Mouse (Mus musculus) heart, embryonic 10.5 days (tissue): Measurements from ENCODE around the gene Bpifc. TPM values are rescaled to one million over a fixed set of nuclear protein-coding genes. Genes with fewer than 3 reads are reported as not detected.
A peak's percentile ranks its signal among the peaks of the same experiment; 100 is the strongest.

Source experiments
- DNase-seq: peaks from one replicate; pipeline ENCODE4 v3.0.0-alpha.2; 2017; ENCODE audit warnings: low spot score
- H3K27ac ChIP-seq: fragments of 300-500 bp; sonication (generic); 2 replicates; pipeline ENCODE4 v1.5.1; 2016; ENCODE audit warnings: mild to moderate bottlenecking
- H3K27me3 ChIP-seq: fragments of 300-500 bp; sonication (generic); 2 replicates; pipeline ENCODE4 v1.6.1; 2016; ENCODE audit warnings: mild to moderate bottlenecking; ENCODE audit not compliant: poor library complexity, insufficient read depth, severe bottlenecking
- H3K36me3 ChIP-seq: fragments of 300-500 bp; sonication (generic); 2 replicates; pipeline ENCODE4 v1.6.1; 2016; ENCODE audit warnings: mild to moderate bottlenecking, moderate library complexity
- H3K4me1 ChIP-seq: fragments of 300-500 bp; sonication (generic); 2 replicates; pipeline ENCODE4 v1.6.1; 2016; ENCODE audit warnings: mild to moderate bottlenecking
- H3K4me3 ChIP-seq: fragments of 300-500 bp; sonication (generic); 2 replicates; pipeline ENCODE4 v1.5.1; 2016; ENCODE audit warnings: mild to moderate bottlenecking, moderate library complexity
- H3K9me3 ChIP-seq: fragments of 300-500 bp; sonication (generic); 2 replicates; pipeline ENCODE4 v1.6.1; 2016; ENCODE audit warnings: mild to moderate bottlenecking, moderate library complexity
- WGBS: fragments of 180-500 bp; shearing (Covaris S2); methylation state at CpG from one replicate; pipeline ENCODE4 v1.1.7; 2016; 5-methylcytosine and 5-hydroxymethylcytosine counted together
- polyA plus RNA-seq: library from polyadenylated mRNA; unstranded; fragments of >200 nt; fragmentation: Nextera tagmentation; extraction: Ambion mirVana; gene quantifications from 2 replicates; pipeline ENCODE4 v1.2.1, GENCODE M21; 2016

Bpifc gene
- polyA plus RNA-seq, 1 experiment from 2014 or later: 0.13 TPM

DNA sequence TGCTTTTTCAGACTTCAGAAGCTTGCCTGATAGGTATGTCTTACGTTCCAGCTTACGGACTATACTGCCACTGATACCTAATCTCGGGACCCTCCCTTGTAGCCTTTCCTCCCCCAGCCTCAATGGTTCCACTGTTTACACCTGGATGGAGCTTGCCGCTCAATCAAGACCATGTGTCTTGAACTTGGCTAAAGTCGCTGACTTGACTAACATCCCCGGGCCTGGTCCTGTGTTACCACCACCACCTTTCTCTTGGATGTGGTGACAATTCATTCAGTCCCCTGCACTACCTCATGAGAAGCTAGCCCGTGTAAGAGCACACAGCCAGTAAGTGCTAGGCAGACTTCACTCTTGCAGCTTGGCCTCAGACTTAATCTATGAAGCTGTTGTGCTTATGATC lies 47.4 kb downstream of the Bpifc start:
- H3K27me3 ChIP-seq: 0 out of 2 replicates have a peak, but pooled peaks cover 8% of the 10 kb centered on the region
- 82% methylated on average over 7 of the region's 7 CpGs for WGBS
- H3K9me3 ChIP-seq: no peaks in the 10 kb centered on the region
- no peak overlapping the region for H3K4me3 ChIP-seq
- no peaks in the 10 kb centered on the region for H3K4me1 ChIP-seq
- no peak overlapping the region for H3K27ac ChIP-seq
- no peaks in the 10 kb centered on the region for H3K36me3 ChIP-seq
- DNase-seq: peak; percentile 63

DNA sequence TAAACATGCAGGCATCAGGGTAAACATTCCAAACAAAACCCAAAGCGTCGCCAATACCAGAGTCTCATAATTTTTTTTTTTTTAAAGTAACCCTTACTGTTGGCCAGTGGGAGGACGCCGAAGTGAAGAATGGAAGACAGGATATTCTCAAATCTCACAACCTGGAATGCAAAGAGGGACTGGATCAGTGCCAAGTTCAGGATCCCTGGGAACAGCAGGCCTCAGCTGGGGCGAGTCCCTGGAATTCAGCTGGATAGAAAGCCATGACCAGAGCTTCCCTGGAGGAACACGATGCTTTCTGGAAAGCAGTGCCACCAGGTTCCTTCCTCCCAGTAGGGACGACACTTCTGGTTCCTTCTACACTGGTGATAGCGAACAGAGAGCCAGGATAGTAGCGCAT lies 48.8 kb downstream of the Bpifc start:
- H3K36me3 ChIP-seq: no peaks in the 10 kb centered on the region
- 0 out of 2 replicates have a peak, but pooled peaks cover 8% of the 10 kb centered on the region for H3K27me3 ChIP-seq
- H3K4me1 ChIP-seq: no peaks in the 10 kb centered on the region
- WGBS: 64% methylated on average over 9 of the region's 9 CpGs
- H3K27ac ChIP-seq: no peak overlapping the region
- peak; percentile 50 for DNase-seq
- H3K4me3 ChIP-seq: no peak overlapping the region
- no peaks in the 10 kb centered on the region for H3K9me3 ChIP-seq

GRCm38 (mm10) chr10:85957464-85957950 lies 54.2 kb downstream of the Bpifc start, which contains the start of gene Rtcb:
Rtcb (minus strand) TSS chr10:85957823.
- WGBS: 0% methylated on average over 38 of the region's 38 CpGs
- DNase-seq: peak; percentile 96
- H3K4me1 ChIP-seq: no peaks in the 10 kb centered on the region
- peak within 1 kb of the TSS; percentile 90 for H3K27ac ChIP-seq
- peak within 1 kb of the TSS; percentile 98 for H3K4me3 ChIP-seq
- no peaks in the 10 kb centered on the region for H3K9me3 ChIP-seq
- H3K27me3 ChIP-seq: no peaks in the 10 kb centered on the region
- peaks cover 26% of the 10 kb centered on the region for H3K36me3 ChIP-seq

DNA sequence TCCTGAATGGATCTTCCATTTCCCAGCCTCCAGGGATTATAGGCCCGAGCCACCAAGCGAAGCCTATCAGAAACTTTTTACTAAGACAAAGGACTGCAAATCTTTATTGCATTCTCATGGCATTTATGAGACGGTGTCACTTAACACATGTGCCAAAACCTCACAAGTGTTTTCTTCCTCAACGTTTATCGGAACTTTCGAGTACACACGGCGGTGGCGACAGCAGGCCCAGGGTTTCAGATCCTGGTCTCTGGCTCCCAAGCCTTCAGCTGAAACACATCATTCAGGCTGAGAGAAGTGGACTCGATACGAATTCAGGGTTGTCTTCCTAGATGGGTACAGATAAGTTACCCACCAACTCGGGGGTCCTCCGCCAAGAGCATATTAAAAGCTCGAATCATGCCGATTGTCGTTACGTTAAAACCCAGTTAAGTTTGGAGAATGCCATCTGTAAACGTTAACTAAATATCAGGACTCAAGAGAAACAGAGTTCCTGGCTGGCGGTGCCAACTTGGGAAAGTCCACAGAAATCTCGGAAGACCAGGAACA lies 54.8 kb downstream of the Bpifc start:
- Histone ChIP-seq H3K4me3 (peak overlapping the region; percentile 98), H3K36me3 (peaks cover 32% of the 10 kb centered on the region), H3K27ac (peak overlapping the region; percentile 90), H3K4me1 (no peaks in the 10 kb centered on the region), H3K9me3 (no peaks in the 10 kb centered on the region), H3K27me3 (no peaks in the 10 kb centered on the region)
- WGBS: 4% methylated on average over 20 of the region's 20 CpGs
- DNase-seq: no peak

DNA sequence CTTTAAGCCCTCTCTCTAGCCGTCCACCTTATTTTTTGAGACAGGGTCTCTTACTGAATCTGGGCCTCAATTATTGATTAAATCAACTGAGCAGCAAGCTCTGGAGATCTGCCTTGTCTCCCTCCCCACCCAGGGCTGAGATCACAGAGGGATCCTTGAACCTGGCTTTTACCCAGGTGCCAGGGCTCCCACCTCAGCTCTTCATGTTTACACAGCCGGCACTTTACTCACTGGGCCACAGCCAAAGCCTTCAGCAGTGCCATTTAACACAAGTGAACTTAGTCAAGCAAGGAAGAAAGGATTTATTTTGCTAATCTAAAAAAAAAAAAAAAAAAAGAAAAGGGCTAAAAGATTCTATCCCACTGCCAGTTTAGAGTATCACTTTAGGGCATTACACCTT lies 57.3 kb downstream of the Bpifc start:
- Histone ChIP-seq H3K4me1 (no peaks in the 10 kb centered on the region), H3K4me3 (no peak overlapping the region), H3K27ac (no peak overlapping the region), H3K36me3 (peaks cover 56% of the 10 kb centered on the region), H3K9me3 (no peaks in the 10 kb centered on the region), H3K27me3 (no peaks in the 10 kb centered on the region)
- no peak for DNase-seq
- WGBS: 81% methylated on average over 2 of the region's 2 CpGs

DNA sequence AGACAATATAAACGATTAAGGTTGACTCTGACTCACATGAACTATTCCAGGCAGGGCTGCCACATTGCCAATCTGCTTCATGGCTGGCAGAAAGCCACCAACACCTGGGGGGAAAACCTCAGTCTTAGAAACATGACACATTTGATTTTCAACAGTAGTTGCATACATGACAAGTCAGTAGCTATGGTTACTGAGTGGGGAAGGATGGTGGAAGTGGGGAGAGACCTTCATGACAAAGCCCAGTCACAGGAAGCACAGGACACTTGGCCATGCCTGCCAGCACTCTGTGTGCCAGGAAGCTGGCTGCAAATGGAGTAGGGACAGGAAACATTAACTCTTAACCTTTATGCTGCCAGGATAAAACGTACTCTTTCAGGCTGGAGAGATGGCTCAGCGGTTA lies 58.3 kb downstream of the Bpifc start:
- Histone ChIP-seq H3K27me3 (no peaks in the 10 kb centered on the region), H3K27ac (no peak overlapping the region), H3K4me3 (no peak overlapping the region), H3K4me1 (no peaks in the 10 kb centered on the region), H3K36me3 (peaks cover 66% of the 10 kb centered on the region), H3K9me3 (no peaks in the 10 kb centered on the region)
- 86% methylated on average over 3 of the region's 3 CpGs for WGBS
- DNase-seq: no peak

GRCm38 (mm10) chr10:85951765-85952443 lies 59.8 kb downstream of the Bpifc start:
- no peaks in the 10 kb centered on the region for H3K4me1 ChIP-seq
- H3K4me3 ChIP-seq: no peak overlapping the region
- no peak overlapping the region for H3K27ac ChIP-seq
- no peaks in the 10 kb centered on the region for H3K27me3 ChIP-seq
- H3K9me3 ChIP-seq: no peaks in the 10 kb centered on the region
- 90% methylated on average over 6 of the region's 6 CpGs for WGBS
- DNase-seq: no peak
- peaks cover 76% of the 10 kb centered on the region for H3K36me3 ChIP-seq

- no peaks in the 10 kb centered on the region for H3K27me3 ChIP-seq
- no peak overlapping the region for H3K4me3 ChIP-seq
- no peak for DNase-seq
- no peaks in the 10 kb centered on the region for H3K4me1 ChIP-seq
- no peaks in the 10 kb centered on the region for H3K9me3 ChIP-seq
- WGBS: 94% methylated on average over 8 of the region's 8 CpGs
- H3K36me3 ChIP-seq: peaks cover 94% of the 10 kb centered on the region
- no peak overlapping the region for H3K27ac ChIP-seq
Measured at GRCm38 (mm10) chr10:85948483-85949196, 63.1 kb downstream of the Bpifc start.

DNA sequence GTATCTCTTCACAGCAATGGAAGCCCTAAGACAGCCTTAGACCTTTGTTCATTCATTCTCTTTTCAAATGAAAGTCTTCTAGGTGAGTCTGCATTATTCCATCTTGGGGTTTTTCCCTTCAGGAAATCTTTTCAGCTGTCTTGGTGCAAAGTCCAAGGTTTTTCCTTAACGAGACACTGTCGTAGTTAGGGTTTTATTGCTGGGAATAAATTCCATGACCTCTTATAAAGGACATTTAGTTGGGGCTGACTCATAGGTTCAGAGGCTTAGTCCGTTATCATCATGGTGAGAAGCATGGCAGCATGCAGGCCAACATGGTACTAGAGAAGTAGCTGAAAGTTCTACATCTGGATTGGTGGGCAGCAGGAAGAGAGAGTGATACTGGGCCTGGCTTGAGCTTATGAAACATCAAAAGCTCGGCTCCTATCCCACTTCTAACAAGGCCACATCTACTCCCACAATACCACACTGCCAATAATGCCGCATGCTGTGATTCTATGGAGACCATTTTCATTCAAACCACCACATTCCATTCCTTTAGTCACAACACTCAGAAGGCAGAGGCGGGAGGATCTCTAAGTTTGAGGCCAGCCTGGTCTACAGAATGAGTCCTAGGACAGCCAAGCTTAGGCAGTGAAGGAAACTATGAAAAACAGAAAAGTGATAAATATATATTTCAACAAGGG lies 75.3 kb downstream of the Bpifc start:
- Histone ChIP-seq H3K27ac (no peak overlapping the region), H3K36me3 (peaks cover 62% of the 10 kb centered on the region), H3K4me1 (no peaks in the 10 kb centered on the region), H3K27me3 (no peaks in the 10 kb centered on the region), H3K4me3 (no peak overlapping the region), H3K9me3 (no peaks in the 10 kb centered on the region)
- no peak for DNase-seq
- WGBS: 92% methylated on average over 6 of the region's 6 CpGs

DNA sequence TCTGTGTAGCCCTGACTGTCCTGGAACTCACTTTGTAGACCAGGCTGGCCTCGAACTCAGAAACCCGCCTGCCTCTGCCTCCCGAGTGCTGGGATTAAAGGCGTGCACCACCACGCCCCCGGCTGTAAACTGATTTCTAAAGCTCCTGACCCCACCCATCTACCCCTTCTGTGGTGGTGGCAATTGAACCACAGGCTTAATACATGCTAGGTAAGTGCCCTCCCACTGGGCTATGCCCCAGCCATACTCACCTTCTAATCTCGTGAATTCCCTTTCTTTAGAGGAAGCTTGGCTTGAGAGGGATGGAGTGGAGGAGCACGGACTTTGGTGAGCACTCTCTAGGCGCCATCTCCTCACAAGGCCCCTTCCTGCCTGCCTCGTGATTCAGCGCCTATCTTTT lies 81.7 kb downstream of the Bpifc start:
- Histone ChIP-seq H3K4me3 (no peak overlapping the region), H3K9me3 (no peaks in the 10 kb centered on the region), H3K27ac (no peak overlapping the region), H3K4me1 (peaks cover 12% of the 10 kb centered on the region), H3K36me3 (no peaks in the 10 kb centered on the region), H3K27me3 (peaks cover 33% of the 10 kb centered on the region)
- WGBS: 83% methylated on average over 11 of the region's 11 CpGs
- no peak for DNase-seq

DNA sequence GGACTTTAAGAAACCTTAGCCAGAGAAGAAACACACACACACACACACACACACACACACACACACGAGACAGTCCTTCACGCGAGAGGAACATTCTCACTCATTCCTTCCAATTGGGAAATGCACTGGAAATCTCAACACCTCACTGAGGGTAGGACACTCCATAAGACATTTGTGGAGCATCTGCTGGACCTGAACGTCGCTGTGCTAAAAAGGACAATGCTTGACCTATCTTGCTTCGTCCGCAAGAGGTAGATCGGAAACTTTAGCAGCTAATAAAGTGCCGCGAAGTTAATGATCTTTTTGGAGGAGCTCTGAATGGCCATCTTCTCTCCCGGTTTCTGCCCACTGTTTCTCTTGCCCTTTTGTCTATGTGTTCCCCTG lies 82.5 kb downstream of the Bpifc start:
- H3K4me1 ChIP-seq: peaks cover 12% of the 10 kb centered on the region
- H3K4me3 ChIP-seq: no peak overlapping the region
- no peak overlapping the region for H3K27ac ChIP-seq
- WGBS: 58% methylated on average over 11 of the region's 11 CpGs
- no peaks in the 10 kb centered on the region for H3K36me3 ChIP-seq
- DNase-seq: no peak
- no peaks in the 10 kb centered on the region for H3K9me3 ChIP-seq
- H3K27me3 ChIP-seq: peaks cover 33% of the 10 kb centered on the region

DNA sequence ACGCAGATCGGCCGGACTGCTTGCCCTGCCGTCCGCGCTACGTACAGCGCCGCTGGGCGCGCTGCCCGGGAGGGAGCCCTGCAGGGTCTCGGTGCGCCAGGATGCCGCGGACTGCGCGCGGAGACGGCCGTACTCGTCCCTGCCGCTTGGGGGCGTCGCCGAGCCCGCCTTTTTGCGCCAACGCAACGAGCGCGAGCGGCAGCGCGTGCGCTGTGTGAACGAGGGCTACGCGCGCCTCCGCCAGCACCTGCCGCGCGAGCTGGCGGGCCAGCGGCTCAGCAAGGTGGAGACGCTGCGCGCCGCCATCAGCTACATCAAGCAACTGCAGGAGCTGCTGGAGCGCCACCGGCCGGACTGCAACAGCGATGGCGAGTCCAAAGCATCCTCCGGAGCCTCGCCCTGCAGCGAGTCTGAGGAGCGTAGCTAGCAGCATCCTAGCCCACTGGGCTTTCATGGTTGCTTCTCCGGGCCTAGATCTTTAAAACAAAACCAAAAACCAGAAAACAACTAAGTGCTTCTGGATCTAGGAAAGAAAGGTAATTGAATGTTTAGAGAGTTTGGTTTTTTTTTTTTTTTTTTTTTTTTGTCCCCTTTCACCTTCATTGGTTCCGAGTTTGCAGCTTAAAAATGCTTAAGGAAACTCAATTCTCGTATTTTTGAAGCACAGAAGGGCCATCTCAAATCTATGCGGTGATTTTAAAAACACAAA lies 83.0 kb downstream of the Bpifc start:
- Histone ChIP-seq H3K4me3 (peak overlapping the region; percentile 67), H3K9me3 (no peaks in the 10 kb centered on the region), H3K27me3 (peaks cover 33% of the 10 kb centered on the region), H3K36me3 (no peaks in the 10 kb centered on the region), H3K27ac (peak overlapping the region; percentile 52; the same call in 1 of the 2 replicates), H3K4me1 (peaks cover 12% of the 10 kb centered on the region)
- 2% methylated on average over 63 of the region's 63 CpGs for WGBS
- no peak for DNase-seq
